Mouse (Mus musculus) liver, embryonic 12.5 days (tissue): ENCODE results near the gene Slc22a18. TPM values are rescaled to one million over a fixed set of nuclear protein-coding genes. Genes with fewer than 3 reads are reported as not detected.
A peak's percentile ranks its signal among the peaks of the same experiment; 100 is the strongest.

Experiments
- ATAC-seq: fragments of 200-750 bp; cut with Nextera tagmentation; 2 replicates; pipeline ENCODE4 v1.8.0; 2017; ENCODE audit warnings: moderate number of reproducible peaks, mild to moderate bottlenecking, moderate library complexity
- H3K27ac ChIP-seq: fragments of 300-500 bp; sonication (generic); 2 replicates; pipeline ENCODE4 v1.5.1; 2016; ENCODE audit warnings: mild to moderate bottlenecking
- H3K27me3 ChIP-seq: fragments of 300-500 bp; sonication (generic); replicated peaks from 2 replicates; pipeline ENCODE4 v1.6.1; 2016; ENCODE audit warnings: mild to moderate bottlenecking, moderate library complexity
- H3K36me3 ChIP-seq: fragments of 300-500 bp; sonication (generic); 2 replicates; pipeline ENCODE4 v1.6.1; 2016; ENCODE audit warnings: mild to moderate bottlenecking, moderate library complexity
- H3K4me1 ChIP-seq: fragments of 300-500 bp; sonication (generic); 2 replicates; pipeline ENCODE4 v1.6.1; 2016
- H3K4me2 ChIP-seq: fragments of 300-500 bp; sonication (generic); 2 replicates; pipeline ENCODE4 v1.6.1; 2016; ENCODE audit warnings: mild to moderate bottlenecking, moderate library complexity
- H3K4me3 ChIP-seq: fragments of 300-500 bp; sonication (generic); 2 replicates; pipeline ENCODE4 v1.5.1; 2016; ENCODE audit warnings: mild to moderate bottlenecking, moderate library complexity
- H3K9ac ChIP-seq: fragments of 300-500 bp; sonication (generic); 2 replicates; pipeline ENCODE4 v1.6.1; 2016; ENCODE audit warnings: mild to moderate bottlenecking, moderate library complexity
- H3K9me3 ChIP-seq: fragments of 300-500 bp; sonication (generic); replicated peaks from 2 replicates; pipeline ENCODE4 v1.6.1; 2016; ENCODE audit warnings: mild to moderate bottlenecking, moderate library complexity
- WGBS: fragments of 180-500 bp; shearing (Covaris S2); methylation state at CpG from one replicate; pipeline ENCODE4 v1.1.7; 2016; ENCODE audit not compliant: insufficient replicate concordance; 5-methylcytosine and 5-hydroxymethylcytosine counted together
- polyA plus RNA-seq: library from polyadenylated mRNA; unstranded; fragments of >200 nt; fragmentation: Nextera tagmentation; extraction: Ambion mirVana; gene quantifications from 2 replicates; pipeline ENCODE4 v1.2.1, GENCODE M21; 2016

The Slc22a18 gene
- polyA plus RNA-seq, 1 experiment from 2014 or later, result 5.1 TPM

GRCm38 (mm10) chr7:143464811-143465560, 8.6 kb upstream of the Slc22a18 start:
- Histone ChIP-seq H3K27me3 (peaks cover 90% of the 10 kb centered on the region), H3K27ac (peak overlapping the region; percentile 55; the same call in 1 of the 2 replicates)

GRCm38 (mm10) chr7:143466099-143466677, 7.3 kb upstream of the Slc22a18 start:
- H3K4me1 ChIP-seq, result peaks cover 24% of the 10 kb centered on the region
- no peak overlapping the region for H3K27ac ChIP-seq
- WGBS, result 21% methylated on average over 14 of the region's 14 CpGs
- ATAC-seq, result no peak; the same call in 1 of the 2 replicates
- H3K9me3 ChIP-seq, result peaks cover 9% of the 10 kb centered on the region
- H3K27me3 ChIP-seq, result peaks cover 78% of the 10 kb centered on the region
- H3K4me2 ChIP-seq, result 0 out of 2 replicates have a peak overlapping the region, but pooled peaks have one; percentile 1
- no peaks in the 10 kb centered on the region for H3K36me3 ChIP-seq
- H3K4me3 ChIP-seq, result no peak overlapping the region
- H3K9ac ChIP-seq, result no peak overlapping the region

More at GRCm38 (mm10) chr7:143464811-143465560, 8.6 kb upstream of the Slc22a18 start:
- peak overlapping the region; percentile 47 for H3K4me3 ChIP-seq
- WGBS, result 21% methylated on average over 56 of the region's 56 CpGs
- peak overlapping the region; percentile 40 for H3K9ac ChIP-seq
- peaks cover 21% of the 10 kb centered on the region for H3K9me3 ChIP-seq
- peak; percentile 9; the same call in 1 of the 2 replicates for ATAC-seq
- H3K36me3 ChIP-seq, result 0 out of 2 replicates have a peak, but pooled peaks cover 3% of the 10 kb centered on the region
- peaks cover 33% of the 10 kb centered on the region for H3K4me1 ChIP-seq
- peak overlapping the region; percentile 70 for H3K4me2 ChIP-seq

- ATAC-seq, result no peak
- Histone ChIP-seq H3K4me3 (no peak overlapping the region), H3K9ac (no peak overlapping the region), H3K4me1 (peaks cover 21% of the 10 kb centered on the region), H3K36me3 (no peaks in the 10 kb centered on the region), H3K27me3 (peaks cover 63% of the 10 kb centered on the region), H3K4me2 (no peak overlapping the region), H3K27ac (no peak overlapping the region), H3K9me3 (no peaks in the 10 kb centered on the region)
- WGBS, result 21% methylated on average over 6 of the region's 6 CpGs
Measured at GRCm38 (mm10) chr7:143467714-143468113, 5.8 kb upstream of the Slc22a18 start.

- Histone ChIP-seq H3K27ac (no peak overlapping the region), H3K4me1 (peaks cover 27% of the 10 kb centered on the region), H3K27me3 (peaks cover 40% of the 10 kb centered on the region), H3K4me3 (no peak overlapping the region), H3K9me3 (no peaks in the 10 kb centered on the region), H3K36me3 (no peaks in the 10 kb centered on the region), H3K9ac (no peak overlapping the region), H3K4me2 (no peak overlapping the region)
- 18% methylated on average over 8 of the region's 8 CpGs for WGBS
- no peak for ATAC-seq
Measured at GRCm38 (mm10) chr7:143469946-143470345, 3.6 kb upstream of the Slc22a18 start.

- H3K36me3 ChIP-seq, result no peaks in the 10 kb centered on the region
- H3K4me1 ChIP-seq, result peaks cover 20% of the 10 kb centered on the region
- peaks cover 10% of the 10 kb centered on the region; the same call in 1 of the 2 replicates for H3K27me3 ChIP-seq
- no peak overlapping the region for H3K27ac ChIP-seq
- no peaks in the 10 kb centered on the region for H3K9me3 ChIP-seq
- no peak overlapping the region for H3K4me3 ChIP-seq
- H3K9ac ChIP-seq, result no peak overlapping the region
- WGBS, result 17% methylated on average over 10 of the region's 10 CpGs
- peak; percentile 30; the same call in 1 of the 2 replicates for ATAC-seq
- no peak overlapping the region for H3K4me2 ChIP-seq
Measured at GRCm38 (mm10) chr7:143474811-143475210, 1.3 kb downstream of the Slc22a18 start.

- no peaks in the 10 kb centered on the region for H3K36me3 ChIP-seq
- H3K27me3 ChIP-seq, result peaks cover 17% of the 10 kb centered on the region
- no peak overlapping the region for H3K4me2 ChIP-seq
- 45% methylated on average over 11 of the region's 11 CpGs for WGBS
- peak; percentile 27; the same call in 1 of the 2 replicates for ATAC-seq
- no peaks in the 10 kb centered on the region for H3K9me3 ChIP-seq
- H3K4me1 ChIP-seq, result peaks cover 20% of the 10 kb centered on the region
- no peak overlapping the region for H3K4me3 ChIP-seq
- H3K9ac ChIP-seq, result no peak overlapping the region
- H3K27ac ChIP-seq, result no peak overlapping the region
Measured at GRCm38 (mm10) chr7:143475876-143476275, 2.3 kb downstream of the Slc22a18 start.

- Histone ChIP-seq H3K9ac (no peak overlapping the region), H3K9me3 (no peaks in the 10 kb centered on the region), H3K27me3 (peaks cover 26% of the 10 kb centered on the region), H3K27ac (no peak overlapping the region), H3K4me1 (peaks cover 20% of the 10 kb centered on the region), H3K4me2 (no peak overlapping the region), H3K4me3 (no peak overlapping the region), H3K36me3 (no peaks in the 10 kb centered on the region)
- ATAC-seq, result no peak
- WGBS, result 66% methylated on average over 3 of the region's 3 CpGs
Measured at GRCm38 (mm10) chr7:143476702-143477335, 3.3 kb downstream of the Slc22a18 start.

GRCm38 (mm10) chr7:143477800-143478199, 4.3 kb downstream of the Slc22a18 start:
- H3K27ac ChIP-seq, result no peak overlapping the region
- no peak overlapping the region for H3K9ac ChIP-seq
- H3K4me3 ChIP-seq, result no peak overlapping the region
- H3K27me3 ChIP-seq, result peaks cover 32% of the 10 kb centered on the region
- peaks cover 20% of the 10 kb centered on the region for H3K4me1 ChIP-seq
- ATAC-seq, result no peak
- no peaks in the 10 kb centered on the region for H3K9me3 ChIP-seq
- 75% methylated on average over 5 of the region's 5 CpGs for WGBS
- no peaks in the 10 kb centered on the region for H3K36me3 ChIP-seq
- no peak overlapping the region for H3K4me2 ChIP-seq

GRCm38 (mm10) chr7:143480498-143480897, 7.0 kb downstream of the Slc22a18 start:
- no peak overlapping the region for H3K4me2 ChIP-seq
- 0 out of 2 replicates have a peak, but pooled peaks have one; percentile 9 for ATAC-seq
- no peaks in the 10 kb centered on the region for H3K36me3 ChIP-seq
- peaks cover 45% of the 10 kb centered on the region for H3K27me3 ChIP-seq
- H3K9ac ChIP-seq, result no peak overlapping the region
- H3K27ac ChIP-seq, result no peak overlapping the region
- 0 out of 2 replicates have a peak, but pooled peaks cover 8% of the 10 kb centered on the region for H3K4me1 ChIP-seq
- H3K4me3 ChIP-seq, result no peak overlapping the region
- WGBS, result 19% methylated on average over 13 of the region's 13 CpGs
- H3K9me3 ChIP-seq, result no peaks in the 10 kb centered on the region

- H3K27me3 ChIP-seq, result peaks cover 52% of the 10 kb centered on the region
- H3K36me3 ChIP-seq, result no peaks in the 10 kb centered on the region
- WGBS, result 27% methylated on average over 5 of the region's 5 CpGs
- no peak overlapping the region for H3K9ac ChIP-seq
- H3K9me3 ChIP-seq, result no peaks in the 10 kb centered on the region
- no peak overlapping the region for H3K4me3 ChIP-seq
- no peak overlapping the region for H3K4me2 ChIP-seq
- no peak overlapping the region for H3K27ac ChIP-seq
- ATAC-seq, result no peak
- H3K4me1 ChIP-seq, result no peaks in the 10 kb centered on the region
Measured at GRCm38 (mm10) chr7:143481806-143482387, 8.4 kb downstream of the Slc22a18 start.

GRCm38 (mm10) chr7:143482541-143482940, 9.0 kb downstream of the Slc22a18 start:
- H3K36me3 ChIP-seq, result no peaks in the 10 kb centered on the region
- no peak overlapping the region for H3K27ac ChIP-seq
- 21% methylated on average over 6 of the region's 6 CpGs for WGBS
- no peaks in the 10 kb centered on the region for H3K4me1 ChIP-seq
- H3K27me3 ChIP-seq, result peaks cover 52% of the 10 kb centered on the region
- peak; percentile 25; the same call in 1 of the 2 replicates for ATAC-seq
- H3K9ac ChIP-seq, result no peak overlapping the region
- H3K4me2 ChIP-seq, result no peak overlapping the region
- H3K9me3 ChIP-seq, result no peaks in the 10 kb centered on the region
- no peak overlapping the region for H3K4me3 ChIP-seq
